Mouse (Mus musculus): Measurements from ENCODE around the gene Tuba8. TPM values are rescaled to one million over a fixed set of nuclear protein-coding genes. Genes with fewer than 3 reads are reported as not detected.

Gene Tuba8
- total and polyA plus RNA-seq, 2 experiments from 2014 or later, result 1.8 to 1.9 TPM

- H3K4me3 ChIP-seq (ENCODE audit: low read depth, low read length), result no peak overlapping the region
- H3K4me1 ChIP-seq (ENCODE audit: insufficient read depth, low read length), result no peaks in the 10 kb centered on the region; the same call in 1 of the 2 replicates
- H3K27ac ChIP-seq (ENCODE audit: low read depth, low read length), result no peak overlapping the region
- WGBS, result 68% methylated on average over 10 of the region's 10 CpGs
- no peaks in the 10 kb centered on the region for H3K36me3 ChIP-seq (ENCODE audit: insufficient read depth, low read length)
- ATAC-seq (ENCODE audit: low FRiP score) (no peak), DNase-seq (ENCODE audit: low spot score) (no peak)
- no peak overlapping the region for H3K4me2 ChIP-seq (ENCODE audit: low read depth, low read length, poor library complexity, severe bottlenecking)
- no peak for TF ChIP-seq CTCF (IDR thresholded peaks at IDR 0.05)
- H3K9ac ChIP-seq (replicated peaks; ENCODE audit: low read length, poor library complexity, severe bottlenecking), result no peak overlapping the region
- H3K9me3 ChIP-seq (ENCODE audit: low read length), result no peaks in the 10 kb centered on the region
- H3K27me3 ChIP-seq (ENCODE audit: insufficient read depth, low read length), result no peaks in the 10 kb centered on the region
Observed at GRCm38 (mm10) chr6:121243161-121243560, 32.7 kb downstream of the Tuba8 start.

DNA sequence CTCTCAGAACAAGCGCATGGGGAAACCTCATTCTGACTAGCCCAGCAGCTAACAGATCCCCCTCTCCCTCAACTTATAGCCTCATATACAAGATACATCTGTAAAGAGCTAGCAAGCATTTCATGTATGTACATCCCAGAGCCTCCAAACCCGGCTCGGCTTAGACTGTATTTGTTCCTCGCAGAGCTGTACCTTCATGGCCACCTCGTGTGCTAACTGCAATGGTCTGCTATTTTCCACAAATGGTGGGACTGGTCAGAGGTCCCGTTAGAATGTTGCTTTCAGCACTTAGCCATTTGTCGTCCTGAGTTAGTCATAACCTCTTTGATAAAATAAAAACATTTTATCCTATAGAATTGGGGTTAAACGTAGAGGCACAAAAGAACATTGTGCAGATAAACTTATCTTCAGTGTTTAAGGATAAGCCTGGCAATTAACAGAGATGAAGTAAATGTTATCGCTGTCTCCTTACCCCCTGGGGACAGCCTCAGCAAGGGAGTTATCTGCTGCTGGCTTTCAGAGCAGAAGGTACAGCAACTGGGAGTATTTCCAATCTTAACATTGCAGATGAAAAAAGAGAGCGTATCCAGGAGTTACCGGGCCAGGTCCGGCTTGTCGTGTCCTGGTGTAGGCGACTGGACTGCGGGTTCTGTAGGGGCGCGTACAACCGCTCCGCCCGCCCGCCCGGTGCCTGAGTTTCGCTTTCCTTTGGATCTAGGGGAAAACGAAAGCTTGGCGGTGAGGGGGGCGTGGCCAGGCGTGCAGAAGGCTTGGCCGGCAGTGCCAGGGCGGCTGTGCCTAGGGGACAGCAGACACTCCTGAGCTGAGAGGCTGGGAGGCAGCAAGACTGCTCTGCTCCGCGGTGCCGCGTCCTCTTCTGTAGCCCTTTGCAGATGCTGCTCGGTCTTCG, 34.9 kb downstream of the Tuba8 start, which contains the start of gene Usp18:
Usp18 (plus strand) TSS at position 780 of the 910 bp plus-strand sequence.
- peak within 1 kb of the TSS; percentile 83 for H3K4me2 ChIP-seq (ENCODE audit: low read depth, low read length, poor library complexity, severe bottlenecking)
- DNase-seq (ENCODE audit: low spot score) (peak; percentile 80), ATAC-seq (ENCODE audit: low FRiP score) (peak; percentile 78)
- peak within 1 kb of the TSS; percentile 48; the same call in 1 of the 2 replicates for H3K9ac ChIP-seq (replicated peaks; ENCODE audit: low read length, poor library complexity, severe bottlenecking)
- H3K4me3 ChIP-seq (ENCODE audit: low read depth, low read length), result peak within 1 kb of the TSS; percentile 41
- H3K27me3 ChIP-seq (ENCODE audit: insufficient read depth, low read length), result no peaks in the 10 kb centered on the region
- WGBS, result 11% methylated on average over 35 of the region's 35 CpGs
- no peaks in the 10 kb centered on the region; the same call in 1 of the 2 replicates for H3K4me1 ChIP-seq (ENCODE audit: insufficient read depth, low read length)
- no peaks in the 10 kb centered on the region for H3K9me3 ChIP-seq (ENCODE audit: low read length)
- no peak for TF ChIP-seq CTCF (IDR thresholded peaks at IDR 0.05)
- H3K36me3 ChIP-seq (ENCODE audit: insufficient read depth, low read length), result no peaks in the 10 kb centered on the region
- peak within 1 kb of the TSS; percentile 43; the same call in 1 of the 2 replicates for H3K27ac ChIP-seq (ENCODE audit: low read depth, low read length)

- Histone ChIP-seq H3K4me1 (ENCODE audit: insufficient read depth, low read length) (no peaks in the 10 kb centered on the region; the same call in 1 of the 2 replicates), H3K4me3 (ENCODE audit: low read depth, low read length) (peak overlapping the region; percentile 41), H3K4me2 (ENCODE audit: low read depth, low read length, poor library complexity, severe bottlenecking) (peak overlapping the region; percentile 83), H3K27me3 (ENCODE audit: insufficient read depth, low read length) (no peaks in the 10 kb centered on the region), H3K36me3 (ENCODE audit: insufficient read depth, low read length) (no peaks in the 10 kb centered on the region), H3K9ac (replicated peaks; ENCODE audit: low read length, poor library complexity, severe bottlenecking) (0 out of 2 replicates have a peak overlapping the region, but pooled peaks have one; percentile 48), H3K9me3 (ENCODE audit: low read length) (no peaks in the 10 kb centered on the region), H3K27ac (ENCODE audit: low read depth, low read length) (no peak overlapping the region)
- peak; percentile 23; the same call in 1 of the 2 replicates for ATAC-seq (ENCODE audit: low FRiP score)
- TF ChIP-seq CTCF (IDR thresholded peaks at IDR 0.05), result no peak
- no peak for DNase-seq (ENCODE audit: low spot score)
- WGBS, result 16% methylated on average over 4 of the region's 4 CpGs
Observed at GRCm38 (mm10) chr6:121246037-121246361, 35.5 kb downstream of the Tuba8 start.

GRCm38 (mm10) chr6:121250406-121250805, 39.9 kb downstream of the Tuba8 start:
- Histone ChIP-seq H3K27ac (ENCODE audit: low read depth, low read length) (no peak overlapping the region), H3K36me3 (ENCODE audit: insufficient read depth, low read length) (no peaks in the 10 kb centered on the region), H3K9ac (replicated peaks; ENCODE audit: low read length, poor library complexity, severe bottlenecking) (no peak overlapping the region), H3K4me2 (ENCODE audit: low read depth, low read length, poor library complexity, severe bottlenecking) (no peak overlapping the region), H3K4me3 (ENCODE audit: low read depth, low read length) (no peak overlapping the region), H3K27me3 (ENCODE audit: insufficient read depth, low read length) (no peaks in the 10 kb centered on the region), H3K4me1 (ENCODE audit: insufficient read depth, low read length) (no peaks in the 10 kb centered on the region; the same call in 1 of the 2 replicates), H3K9me3 (ENCODE audit: low read length) (no peaks in the 10 kb centered on the region)
- no peak for ATAC-seq (ENCODE audit: low FRiP score)
- 76% methylated on average over 1 of the region's 1 CpGs for WGBS
- no peak for TF ChIP-seq CTCF (IDR thresholded peaks at IDR 0.05)
- no peak for DNase-seq (ENCODE audit: low spot score)

GRCm38 (mm10) chr6:121251256-121251655, 40.8 kb downstream of the Tuba8 start:
- TF ChIP-seq CTCF (IDR thresholded peaks at IDR 0.05), result no peak

GRCm38 (mm10) chr6:121260548-121260947, 50.1 kb downstream of the Tuba8 start:
- TF ChIP-seq CTCF (IDR thresholded peaks at IDR 0.05), result peak; percentile 91
- no peak overlapping the region for H3K4me2 ChIP-seq (ENCODE audit: low read depth, low read length, poor library complexity, severe bottlenecking)
- no peak overlapping the region for H3K9ac ChIP-seq (replicated peaks; ENCODE audit: low read length, poor library complexity, severe bottlenecking)
- ATAC-seq (ENCODE audit: low FRiP score) (no peak), DNase-seq (ENCODE audit: low spot score) (peak; percentile 70)
- no peaks in the 10 kb centered on the region for H3K4me1 ChIP-seq (ENCODE audit: insufficient read depth, low read length)
- H3K27me3 ChIP-seq (ENCODE audit: insufficient read depth, low read length), result no peaks in the 10 kb centered on the region
- WGBS, result 29% methylated on average over 9 of the region's 9 CpGs
- no peak overlapping the region for H3K4me3 ChIP-seq (ENCODE audit: low read depth, low read length)
- no peaks in the 10 kb centered on the region for H3K36me3 ChIP-seq (ENCODE audit: insufficient read depth, low read length)
- 0 out of 2 replicates have a peak, but pooled peaks cover 2% of the 10 kb centered on the region for H3K9me3 ChIP-seq (ENCODE audit: low read length)
- H3K27ac ChIP-seq (ENCODE audit: low read depth, low read length), result no peak overlapping the region

More at GRCm38 (mm10) chr6:121251256-121251655, 40.8 kb downstream of the Tuba8 start:
- Histone ChIP-seq H3K4me2 (ENCODE audit: low read depth, low read length, poor library complexity, severe bottlenecking) (no peak overlapping the region), H3K27me3 (ENCODE audit: insufficient read depth, low read length) (no peaks in the 10 kb centered on the region), H3K9me3 (ENCODE audit: low read length) (no peaks in the 10 kb centered on the region), H3K27ac (ENCODE audit: low read depth, low read length) (no peak overlapping the region), H3K9ac (replicated peaks; ENCODE audit: low read length, poor library complexity, severe bottlenecking) (no peak overlapping the region), H3K4me1 (ENCODE audit: insufficient read depth, low read length) (no peaks in the 10 kb centered on the region), H3K4me3 (ENCODE audit: low read depth, low read length) (no peak overlapping the region), H3K36me3 (ENCODE audit: insufficient read depth, low read length) (no peaks in the 10 kb centered on the region)
- DNase-seq (ENCODE audit: low spot score) (no peak), ATAC-seq (ENCODE audit: low FRiP score) (no peak)
- WGBS, result 75% methylated on average over 5 of the region's 5 CpGs

All from midbrain, postnatal 0 days (tissue).